Mouse (Mus musculus) brain, adult 2 months (tissue): ENCODE data around the gene Ddx60.

Experiments
- DNase-seq: peaks from one replicate; pipeline ENCODE4 v3.0.0; 2011; ENCODE audit warnings: low read depth, low spot score

The Ddx60 gene

GRCm38 (mm10) chr8:61985703-61986475 is 58.0 kb downstream of the Ddx60 start:
- no peak for DNase-seq

DNA sequence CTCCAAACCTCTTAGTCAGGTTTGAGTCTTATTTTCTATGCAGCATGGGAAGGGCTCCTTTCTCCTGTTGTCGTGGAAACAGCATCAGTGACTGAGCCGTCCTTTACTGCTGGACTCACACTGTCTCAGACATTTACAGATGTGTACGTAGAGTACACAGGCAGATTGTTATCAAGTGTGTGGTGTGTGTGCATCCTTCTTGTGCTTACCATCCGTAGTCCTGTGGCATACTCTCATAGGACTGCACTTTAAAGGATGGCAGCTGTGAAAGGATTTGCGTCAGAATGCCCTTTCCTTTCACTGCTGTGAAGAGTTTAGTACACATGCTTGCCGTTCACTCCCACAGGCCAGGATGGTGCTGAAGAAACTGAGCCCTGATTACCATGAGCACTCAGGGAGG is 61.6 kb downstream of the Ddx60 start:
- peak; percentile 24 for DNase-seq

DNA sequence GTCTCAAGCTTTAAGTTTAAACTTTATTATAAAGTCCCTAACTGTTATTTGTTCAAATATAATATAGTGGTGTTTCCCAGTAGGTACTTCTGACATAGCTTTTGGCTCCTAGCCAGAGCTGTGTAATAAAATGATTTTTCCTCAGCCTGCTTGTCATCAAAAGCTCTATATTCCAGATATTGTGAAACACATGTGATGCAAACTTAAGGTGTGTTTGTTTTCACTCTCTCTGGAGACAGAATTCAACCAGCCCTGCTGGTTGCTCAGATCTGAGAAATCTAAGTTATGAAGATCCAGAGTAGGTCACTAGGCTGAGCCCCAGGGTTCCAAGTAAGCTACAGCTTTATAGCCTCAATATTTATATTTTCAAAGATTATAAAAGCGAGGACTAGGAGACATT is 64.9 kb downstream of the Ddx60 start:
- DNase-seq: no peak

DNA sequence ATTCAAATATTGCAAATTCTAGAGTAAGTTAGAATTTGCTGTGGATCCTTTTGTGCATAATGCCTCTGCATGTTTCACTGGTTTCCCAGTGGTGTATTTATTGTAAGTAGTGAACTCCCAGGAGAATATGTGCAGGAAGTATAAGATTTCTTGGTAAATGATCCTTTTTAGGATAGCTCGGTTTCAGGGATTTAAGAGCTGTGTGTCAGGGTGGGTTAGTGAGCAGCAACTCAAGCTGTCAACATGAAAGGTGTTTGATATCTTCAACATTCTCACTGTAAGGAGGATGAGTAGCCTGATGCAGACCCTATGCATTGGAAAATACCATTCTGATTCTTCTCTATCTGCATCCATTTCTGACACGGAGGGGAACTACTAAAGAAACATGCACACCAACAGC is 69.2 kb downstream of the Ddx60 start:
- no peak for DNase-seq

DNA sequence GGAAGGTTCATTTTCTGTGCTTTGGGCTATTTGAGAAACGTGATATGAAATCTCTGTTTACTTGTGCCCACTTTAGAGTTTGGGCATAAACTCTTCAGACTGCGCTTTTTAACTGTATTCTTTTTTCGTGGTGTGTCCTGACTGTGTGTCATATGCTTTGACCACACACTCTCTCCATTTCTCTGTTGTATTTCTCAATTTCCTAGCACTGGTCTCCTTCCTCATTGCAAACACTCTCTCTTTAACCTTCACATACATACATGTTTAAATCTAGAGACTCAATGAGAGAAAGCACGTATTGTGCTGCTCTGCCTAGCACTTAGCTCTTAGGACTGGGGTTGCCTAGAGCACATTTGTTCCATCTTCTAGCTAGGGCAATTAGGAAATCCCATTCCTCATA is 86.3 kb downstream of the Ddx60 start:
- no peak for DNase-seq

GRCm38 (mm10) chr8:62014582-62014981 is 86.7 kb downstream of the Ddx60 start:
- DNase-seq: no peak

DNA sequence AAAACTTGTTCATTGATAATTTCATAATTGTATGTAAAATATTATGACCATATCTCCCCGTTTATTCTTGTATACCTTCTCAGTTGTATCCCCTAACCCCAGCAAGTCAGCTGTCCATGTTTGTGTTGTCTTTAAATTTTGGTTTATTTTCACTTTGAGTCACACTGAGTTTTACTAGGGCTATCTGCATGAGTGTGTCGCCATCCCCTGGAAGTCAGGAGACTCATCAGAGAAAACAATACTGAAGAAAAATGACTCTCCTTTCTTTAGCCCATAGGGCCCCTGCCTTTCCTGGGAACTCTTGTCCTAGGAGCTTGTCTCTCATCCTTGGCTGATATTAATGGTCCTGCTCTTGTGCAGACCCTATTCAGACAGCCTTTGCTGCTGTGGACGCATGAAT is 106.5 kb downstream of the Ddx60 start:
- no peak for DNase-seq

- DNase-seq: peak; percentile 2
Measured at GRCm38 (mm10) chr8:62046809-62047208, 118.9 kb downstream of the Ddx60 start.

GRCm38 (mm10) chr8:62060357-62060756 is 132.5 kb downstream of the Ddx60 start:
- DNase-seq: peak; percentile 22

GRCm38 (mm10) chr8:62068305-62068704 is 140.4 kb downstream of the Ddx60 start:
- no peak for DNase-seq

DNA sequence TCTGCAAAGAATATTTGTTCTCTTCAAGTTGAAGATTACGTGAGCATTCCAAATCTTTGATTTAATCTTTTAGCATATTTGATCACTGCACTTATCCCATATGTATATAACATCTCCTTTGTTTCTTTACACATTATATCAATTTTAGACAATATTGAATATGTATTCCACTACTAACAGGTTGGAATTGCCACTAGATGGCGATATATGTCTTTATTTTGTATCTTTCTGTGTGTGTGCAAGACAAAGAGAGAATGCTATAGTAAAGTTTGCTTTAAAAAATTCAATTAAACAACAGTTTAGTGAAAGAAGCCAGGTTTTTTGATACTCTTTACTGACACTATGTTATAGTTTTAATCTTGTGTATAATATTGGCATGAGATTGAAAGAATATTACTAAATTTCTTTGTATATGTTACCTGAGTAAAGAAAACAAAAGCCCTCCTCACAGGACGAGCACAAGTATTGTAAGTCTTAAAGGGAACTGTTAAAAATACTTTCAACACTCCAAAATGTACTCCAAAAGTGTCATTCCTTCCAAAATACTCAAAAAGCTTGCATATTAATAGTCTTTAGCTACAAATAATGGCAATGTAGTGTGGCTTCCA is 152.4 kb downstream of the Ddx60 start:
- peak; percentile 74 for DNase-seq

DNA sequence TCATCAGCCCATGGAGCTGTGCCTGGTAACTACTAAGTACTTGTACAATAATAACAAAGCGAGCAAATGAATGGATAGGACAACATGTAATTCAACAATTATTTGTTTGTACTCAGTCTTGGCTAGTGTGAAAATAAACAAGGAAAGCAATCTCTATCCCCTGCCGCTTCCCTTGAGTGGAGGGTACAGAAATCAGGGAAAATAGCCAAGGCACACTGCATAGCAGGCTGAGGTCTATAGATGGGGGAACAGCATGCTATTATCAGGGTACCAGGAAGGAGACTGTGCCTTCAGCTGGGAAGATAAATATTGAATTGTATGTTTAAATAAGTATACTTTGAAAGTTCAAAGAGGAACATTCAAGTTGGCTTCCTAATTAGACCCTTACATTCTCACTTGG is 153.9 kb downstream of the Ddx60 start:
- peak; percentile 13 for DNase-seq
